Mouse (Mus musculus): ENCODE measurements at regions not wholly inside any gene's neighbourhood (a gene's known extent, or its start where the extent isn't known, plus 50 kb on each side); places are given as distances from the start of the nearest gene placed in this dataset.

- no peaks in the 10 kb centered on the region for H3K27me3 ChIP-seq (ENCODE audit: control insufficient read depth in 1 of 2, insufficient read depth in 2 of 2, low read length in 2 of 2)
- no peaks in the 10 kb centered on the region for H3K79me2 ChIP-seq (ENCODE audit: control insufficient read depth, insufficient read depth, low read length, poor library complexity)
- no peak for DNase-seq (ENCODE audit: low read depth, low spot score)
- H3K9me3 ChIP-seq (replicated peaks; ENCODE audit: insufficient read depth, low read length), result no peaks in the 10 kb centered on the region
- no peaks in the 10 kb centered on the region for H3K36me3 ChIP-seq (ENCODE audit: control insufficient read depth in 1 of 2, insufficient read depth in 2 of 2, low read length in 2 of 2)
- no peaks in the 10 kb centered on the region for H3K4me1 ChIP-seq (ENCODE audit: control insufficient read depth in 1 of 2, insufficient read depth in 2 of 2, low read length in 2 of 2)
- no peak overlapping the region for H3K4me3 ChIP-seq (ENCODE audit: control insufficient read depth in 1 of 2, insufficient read depth in 1 of 2, low read depth in 2 of 2, low read length in 2 of 2)
- no peak overlapping the region for H3K27ac ChIP-seq (ENCODE audit: control insufficient read depth, low read depth, low read length)
- no peak overlapping the region for H3K9ac ChIP-seq (ENCODE audit: control insufficient read depth, low read depth, low read length, poor library complexity, severe bottlenecking)
- TF ChIP-seq NELFE (IDR thresholded peaks at IDR 0.05; ENCODE audit: low read depth, low read length) (no peak), USF1 (IDR thresholded peaks at IDR 0.05; ENCODE audit: low read depth, low read length) (no peak), POLR2A (IDR thresholded peaks at IDR 0.05; ENCODE audit: control insufficient read depth in 1 of 2, insufficient read depth in 1 of 2, low read depth in 1 of 2, low read length in 2 of 2, poor library complexity in 1 of 2) (no peak), RCOR1 (IDR thresholded peaks at IDR 0.05; ENCODE audit: low read depth, low read length) (no peak), ZMIZ1 (IDR thresholded peaks at IDR 0.05; ENCODE audit: low read depth, low read length) (no peak), HCFC1 (IDR thresholded peaks at IDR 0.05; ENCODE audit: low read depth, low read length) (no peak), TBP (IDR thresholded peaks at IDR 0.05; ENCODE audit: low read depth, low read length) (no peak), CHD1 (IDR thresholded peaks at IDR 0.05; ENCODE audit: low read depth, low read length) (no peak), MAFK (IDR thresholded peaks at IDR 0.05; ENCODE audit: borderline replicate concordance, low read depth, low read length) (no peak), MAX (IDR thresholded peaks at IDR 0.05; ENCODE audit: low read length) (no peak), ELF1 (IDR thresholded peaks at IDR 0.05; ENCODE audit: low read depth, low read length) (no peak), BHLHE40 (IDR thresholded peaks at IDR 0.05; ENCODE audit: borderline replicate concordance, low read depth, low read length) (no peak), TAL1 (IDR thresholded peaks at IDR 0.05; ENCODE audit: low read length) (no peak), JUND (IDR thresholded peaks at IDR 0.05; ENCODE audit: low read depth, low read length) (no peak), MEF2A (IDR thresholded peaks at IDR 0.05; ENCODE audit: extremely low read depth, insufficient replicate concordance, low read depth, low read length, poor library complexity, severe bottlenecking) (no peak), KAT2A (conservative IDR thresholded peaks at IDR 0.05; ENCODE audit: low read depth, low read length) (no peak), CHD2 (IDR thresholded peaks at IDR 0.05; ENCODE audit: low read length) (no peak), NRF1 (IDR thresholded peaks at IDR 0.05; ENCODE audit: insufficient read depth, low read depth, low read length, poor library complexity, severe bottlenecking) (no peak)
These were observed 494.8 kb upstream of the Mpdz start for GRCm38 (mm10) chr4:81937384-81937783.

GRCm38 (mm10) chr4:81930956-81931355, 488.3 kb upstream of the Mpdz start:
- H3K79me2 ChIP-seq (ENCODE audit: control insufficient read depth, insufficient read depth, low read length, poor library complexity), result no peaks in the 10 kb centered on the region
- H3K27me3 ChIP-seq (ENCODE audit: control insufficient read depth in 1 of 2, insufficient read depth in 2 of 2, low read length in 2 of 2), result no peaks in the 10 kb centered on the region
- no peak overlapping the region for H3K9ac ChIP-seq (ENCODE audit: control insufficient read depth, low read depth, low read length, poor library complexity, severe bottlenecking)
- H3K4me1 ChIP-seq (ENCODE audit: control insufficient read depth in 1 of 2, insufficient read depth in 2 of 2, low read length in 2 of 2), result no peaks in the 10 kb centered on the region
- TF ChIP-seq MAFK (IDR thresholded peaks at IDR 0.05; ENCODE audit: borderline replicate concordance, low read depth, low read length) (no peak), E2F4 (IDR thresholded peaks at IDR 0.05; ENCODE audit: borderline replicate concordance, low read depth, low read length) (no peak), USF1 (IDR thresholded peaks at IDR 0.05; ENCODE audit: low read depth, low read length) (no peak)
- DNase-seq (ENCODE audit: low read depth, low spot score), result no peak
- H3K9me3 ChIP-seq (replicated peaks; ENCODE audit: insufficient read depth, low read length), result no peaks in the 10 kb centered on the region
- H3K4me3 ChIP-seq (ENCODE audit: control insufficient read depth in 1 of 2, insufficient read depth in 1 of 2, low read depth in 2 of 2, low read length in 2 of 2), result no peak overlapping the region
- H3K36me3 ChIP-seq (ENCODE audit: control insufficient read depth in 1 of 2, insufficient read depth in 2 of 2, low read length in 2 of 2), result no peaks in the 10 kb centered on the region
- no peak overlapping the region for H3K27ac ChIP-seq (ENCODE audit: control insufficient read depth, low read depth, low read length)

All from MEL (cell line).